Mouse (Mus musculus) spleen, adult 18-20 months (tissue): ENCODE measurements around the gene Slc25a11.

ENCODE experiments used
- DNase-seq, 2 experiments: peaks; one replicate each; pipeline ENCODE4 v3.0.0; 2022; ENCODE audit warnings: mixed read lengths in 2 of 2

Gene Slc25a11

GRCm38 (mm10) chr11:70646691-70647650 is at the start of gene Slc25a11, which contains the start of gene Rnf167:
TSS of gene Slc25a11 (minus strand) at chr11:70647479.
TSS of gene Rnf167 (plus strand) at chr11:70647235.
- peak; percentile 91 to 95 for DNase-seq

- DNase-seq = no peak
Measured at GRCm38 (mm10) chr11:70693504-70693903, 46.2 kb upstream of the Slc25a11 start.

DNA sequence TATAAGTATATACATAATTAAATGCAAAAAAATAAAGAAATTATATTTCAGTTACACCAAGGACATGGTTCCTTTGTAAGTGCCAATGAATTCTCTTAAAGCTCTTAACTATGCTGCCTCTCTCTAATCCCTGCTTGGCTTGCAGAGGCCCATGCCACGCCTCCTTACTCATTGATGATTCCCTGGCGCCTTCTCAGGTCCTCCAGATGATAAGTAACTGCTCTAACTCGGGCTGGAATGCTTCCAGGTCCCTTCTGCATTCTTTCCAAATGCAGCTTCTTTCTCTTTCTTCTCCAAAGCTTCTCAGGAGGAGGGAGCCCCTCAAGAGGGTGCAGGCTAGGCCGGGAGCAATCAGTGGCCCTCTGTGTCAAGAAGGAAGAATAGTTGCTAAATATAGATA is 42.3 kb upstream of the Slc25a11 start:
- no peak for DNase-seq

DNA sequence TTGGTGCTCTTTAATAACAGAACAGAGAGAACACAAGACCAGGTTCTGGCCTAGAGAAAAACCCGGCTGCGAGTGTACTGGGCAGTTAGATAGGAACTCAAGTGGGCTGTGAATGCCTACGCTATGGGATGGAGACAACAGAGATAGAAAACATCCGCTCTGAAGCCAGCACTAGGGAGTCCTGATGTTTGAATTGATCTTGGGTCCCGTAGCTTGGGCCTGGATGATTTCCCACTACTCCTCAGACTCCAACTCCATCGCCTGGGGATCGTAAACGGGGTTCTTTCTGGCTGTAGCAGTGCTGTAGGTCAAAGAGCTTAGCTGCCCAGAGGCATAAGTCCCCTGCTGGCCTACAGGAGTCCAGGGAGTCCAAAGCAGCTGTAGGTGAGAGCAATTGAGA is 41.1 kb upstream of the Slc25a11 start:
- DNase-seq = no peak

DNA sequence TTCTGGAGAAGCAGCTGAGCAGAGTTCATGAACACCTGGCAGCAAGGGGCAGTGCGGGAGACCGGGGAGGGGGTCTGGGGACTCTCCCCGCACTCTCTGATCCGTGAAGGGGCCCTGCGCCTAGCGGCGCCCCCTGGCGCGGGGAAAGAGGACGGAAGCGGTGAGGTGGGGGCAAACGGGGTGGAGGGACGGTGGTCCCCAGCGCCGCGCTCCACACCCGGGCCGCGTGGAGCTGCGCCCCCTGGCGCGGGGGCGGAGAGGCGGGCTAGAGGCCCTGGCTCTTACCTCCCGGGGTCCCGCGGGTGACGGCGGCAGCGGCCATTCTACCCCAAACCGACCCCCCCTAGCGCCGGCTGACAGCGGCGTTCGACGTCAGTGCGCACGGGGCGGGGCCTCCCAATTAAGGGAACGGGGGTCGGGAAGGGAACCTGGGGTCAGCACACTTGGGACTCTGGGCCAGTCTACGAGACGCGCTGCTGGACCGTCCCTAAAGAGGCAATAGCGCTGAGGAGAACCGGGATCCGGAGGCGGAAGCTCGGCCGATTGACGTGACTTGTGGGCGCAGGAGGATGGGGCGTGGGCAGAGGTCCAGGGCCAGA is 40.4 kb upstream of the Slc25a11 start, which contains the start of gene Camta2:
Gene Camta2, minus strand, starts transcription at position 505 of the 599 bp plus-strand sequence.
- DNase-seq = peak; percentile 79 to 91

DNA sequence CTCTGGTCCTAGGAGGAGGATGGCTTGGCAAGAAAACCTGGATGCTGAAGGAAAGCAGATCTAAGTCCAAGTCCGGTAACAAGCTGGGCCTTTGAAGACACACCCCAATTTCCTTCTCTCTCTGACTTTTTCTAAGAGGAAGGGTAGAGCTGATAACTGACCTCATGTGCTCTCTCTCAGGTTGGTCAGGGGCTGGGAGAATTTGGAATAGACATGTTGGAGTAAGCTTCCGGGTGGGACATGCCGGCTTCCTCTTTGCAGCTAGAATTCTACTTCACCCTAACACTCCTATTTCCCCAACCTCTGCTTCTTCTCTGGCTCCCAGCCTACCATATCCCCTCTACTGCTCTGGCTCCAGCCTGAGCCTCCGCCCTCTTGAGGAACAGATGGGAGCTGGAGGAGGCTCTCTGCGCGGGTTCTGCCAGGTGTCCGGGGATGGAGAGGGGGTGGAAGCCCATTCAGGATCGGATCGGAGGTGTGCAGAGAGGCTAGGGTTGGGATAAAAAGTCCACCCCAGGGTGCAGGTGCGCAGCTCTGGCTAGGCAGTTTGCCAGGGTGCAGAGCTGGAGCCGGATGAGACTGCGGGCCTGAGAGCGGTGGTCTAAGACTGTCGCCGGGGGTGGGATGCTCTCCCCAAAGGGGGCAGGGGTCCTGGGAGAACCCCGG is 39.8 kb upstream of the Slc25a11 start:
- DNase-seq = no peak

- no peak for DNase-seq
Measured at GRCm38 (mm10) chr11:70683640-70684039, 36.4 kb upstream of the Slc25a11 start.

GRCm38 (mm10) chr11:70681897-70682581 is 34.8 kb upstream of the Slc25a11 start:
- DNase-seq = no peak

DNA sequence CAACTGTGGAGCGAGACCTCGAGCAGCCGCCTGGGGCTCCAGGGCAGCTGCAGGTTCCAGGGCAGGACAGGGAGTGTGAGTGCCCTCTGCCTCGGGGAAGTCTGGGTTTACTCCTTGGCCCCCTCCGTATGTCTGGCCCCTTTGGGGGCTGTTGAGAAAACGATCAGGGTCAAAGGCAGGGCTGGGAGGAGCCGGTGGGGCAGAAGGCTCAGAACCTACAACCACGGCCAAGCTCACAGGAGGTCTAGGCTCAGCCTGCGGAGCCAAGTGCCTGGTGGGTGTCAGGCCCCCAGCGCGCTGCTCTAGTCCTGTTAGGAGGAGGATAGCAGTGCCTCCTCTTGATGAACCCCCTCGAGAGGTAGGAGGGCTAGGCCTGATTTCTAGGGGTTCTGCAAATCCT is 33.9 kb upstream of the Slc25a11 start:
- DNase-seq = no peak

DNA sequence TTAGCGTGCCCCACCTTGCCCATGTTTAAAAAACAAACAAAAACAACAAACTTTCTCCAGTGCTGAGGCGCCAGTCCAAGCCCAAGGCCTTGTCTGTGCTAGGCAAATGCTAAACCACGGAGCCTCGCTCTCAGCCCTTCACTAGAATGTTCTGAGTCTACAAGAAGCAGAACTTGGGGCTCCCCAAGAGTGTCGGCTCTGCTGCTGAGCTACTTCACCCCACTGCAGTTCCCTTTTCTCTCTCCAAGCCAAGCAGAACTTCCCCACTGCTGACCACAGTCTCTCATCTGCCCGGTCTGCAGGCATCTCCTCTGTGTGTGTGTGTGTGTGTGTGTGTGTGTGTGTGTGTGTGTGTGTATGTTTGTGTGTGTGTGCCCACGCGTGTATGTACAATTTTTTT is 32.6 kb upstream of the Slc25a11 start:
- peak; percentile 44 to 56 for DNase-seq

- no peak for DNase-seq
Measured at GRCm38 (mm10) chr11:70679361-70679760, 32.1 kb upstream of the Slc25a11 start.

DNA sequence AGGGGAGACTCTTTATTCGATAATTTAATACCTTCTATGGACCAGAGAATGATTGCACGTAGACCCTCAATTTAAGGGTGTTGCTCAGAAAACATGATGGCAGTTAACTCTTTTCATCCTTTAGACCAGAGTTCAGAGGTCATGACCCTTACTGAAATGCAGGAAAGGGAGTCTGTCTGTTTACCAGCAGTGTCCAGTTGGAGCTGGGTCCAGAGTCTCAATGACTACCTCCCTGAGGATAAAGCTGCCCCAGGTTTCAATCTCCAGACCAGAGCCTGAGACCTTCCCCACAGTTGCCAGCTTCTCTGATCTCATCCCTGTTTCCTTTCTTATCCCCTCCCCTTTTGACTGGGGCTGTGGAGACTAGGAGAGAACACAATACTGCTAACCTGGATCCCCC is 31.3 kb upstream of the Slc25a11 start:
- DNase-seq = no peak

GRCm38 (mm10) chr11:70678092-70678491 is 30.8 kb upstream of the Slc25a11 start:
- DNase-seq = no peak

- no peak for DNase-seq
Measured at GRCm38 (mm10) chr11:70674501-70674900, 27.2 kb upstream of the Slc25a11 start.

GRCm38 (mm10) chr11:70674014-70674413 is 26.7 kb upstream of the Slc25a11 start:
- DNase-seq = no peak

DNA sequence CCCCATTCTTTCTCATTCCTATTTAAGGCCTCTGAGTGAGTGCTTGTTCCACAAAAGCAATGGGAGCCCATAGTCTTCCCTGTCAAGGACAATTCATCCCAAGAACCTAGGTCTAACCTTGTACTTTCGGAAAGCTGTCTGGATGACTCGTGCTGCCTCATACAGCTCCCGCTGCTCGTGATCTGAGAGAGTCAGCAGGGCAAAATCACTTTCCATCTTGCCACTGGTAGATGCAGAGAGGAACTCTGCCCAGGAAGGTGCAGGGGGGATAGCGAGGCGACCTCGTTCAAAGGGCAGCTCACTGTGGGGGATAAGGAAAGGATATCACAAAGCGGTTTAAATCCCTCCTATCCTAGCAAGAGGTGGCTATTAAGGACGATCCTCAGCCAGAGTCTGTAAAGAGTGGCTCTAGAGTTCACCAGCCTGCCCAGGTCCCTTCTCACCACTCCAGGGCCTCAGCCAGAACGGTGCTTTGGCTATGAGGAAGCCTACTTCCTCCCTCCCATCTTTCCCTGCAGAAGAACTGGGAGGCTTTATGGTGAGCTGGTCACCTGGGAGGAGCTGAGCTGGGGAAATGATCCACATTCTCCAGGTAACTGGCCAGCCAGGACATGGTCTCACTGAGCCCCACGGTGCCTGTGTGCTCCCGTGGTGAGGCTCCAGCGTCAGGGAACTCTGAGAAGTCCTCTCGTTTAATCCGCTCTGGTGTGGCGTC is 24.2 kb upstream of the Slc25a11 start:
- no peak for DNase-seq

GRCm38 (mm10) chr11:70670483-70670882 is 23.2 kb upstream of the Slc25a11 start:
- DNase-seq = peak in 1 of 2 experiments; percentile 17

GRCm38 (mm10) chr11:70669582-70670345 is 22.5 kb upstream of the Slc25a11 start:
- DNase-seq = peak; percentile 80 to 86

GRCm38 (mm10) chr11:70668771-70669505 is 21.7 kb upstream of the Slc25a11 start, which contains the start of gene Spag7:
TSS of gene Spag7 (minus strand) at chr11:70669416.
- peak; percentile 91 for DNase-seq

DNA sequence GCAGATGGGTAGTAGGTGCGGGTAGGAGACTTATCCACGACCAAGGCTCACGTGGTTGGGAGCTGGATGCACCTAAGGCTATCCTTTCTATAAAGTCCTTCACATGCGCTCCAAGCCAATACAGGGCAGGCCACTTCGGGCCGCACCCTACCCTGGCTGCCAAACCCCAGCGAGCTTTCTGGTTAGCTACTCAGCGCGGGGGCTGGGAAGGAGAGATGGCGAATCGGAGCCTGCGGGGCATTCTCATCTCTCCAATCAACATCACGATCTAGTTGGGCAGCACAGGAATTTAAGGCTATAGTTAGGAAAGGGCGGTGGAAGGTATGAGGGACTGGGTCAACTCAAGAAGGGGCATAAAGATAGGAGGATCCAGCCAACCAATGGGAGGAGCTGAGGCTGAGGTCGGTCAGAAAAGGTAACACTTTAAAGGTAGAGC is 21.1 kb upstream of the Slc25a11 start:
- no peak for DNase-seq
